Mouse (Mus musculus): ENCODE measurements around the gene Gm7694. TPM values are rescaled to one million over a fixed set of nuclear protein-coding genes. Genes with fewer than 3 reads are reported as not detected.

Gm7694 gene
- 5.6 and 6.9 TPM in 2 replicates for polyA plus RNA-seq (2012; rRNA removed)

GRCm38 (mm10) chr1:170306232-170306631 lies at the start of gene Gm7694:
Gm7694 (minus strand) TSS chr1:170306332.

GRCm38 (mm10) chr1:170308503-170308902 lies 2.4 kb upstream of the Gm7694 start, which contains the start of gene Spata46:
Spata46 (plus strand) TSS chr1:170308803.

GRCm38 (mm10) chr1:170277016-170277415 lies 29.1 kb downstream of the Gm7694 start, which contains the start of gene Sh2d1b1:
Sh2d1b1 (plus strand) TSS chr1:170277320.

Other genes starting within 250 kb of the Gm7694 start
- gene Ddr2, start 195.6 kb downstream of the Gm7694 start, polyA plus RNA-seq (2012; rRNA removed), result 18.1 and 38.2 TPM in 2 replicates
- 35.8 and 36.9 TPM in 2 replicates for gene Uap1, start 131.4 kb downstream of the Gm7694 start, polyA plus RNA-seq (2012; rRNA removed)
- gene Uhmk1, start 90.9 kb downstream of the Gm7694 start, polyA plus RNA-seq (2012; rRNA removed), result 16.6 and 23.9 TPM in 2 replicates
- gene Sh2d1b2, start 73.6 kb downstream of the Gm7694 start, polyA plus RNA-seq (2012; rRNA removed), result not detected in 2 replicates
- 0.02 TPM in 1 of 2 replicates, not detected in the other for gene Sh2d1b1, start 29.0 kb downstream of the Gm7694 start, polyA plus RNA-seq (2012; rRNA removed)
- not detected in 2 replicates for gene Spata46, start 2.5 kb upstream of the Gm7694 start, polyA plus RNA-seq (2012; rRNA removed)

All from central nervous system, embryonic 11.5 days (tissue).